Mouse (Mus musculus) left cerebral cortex, adult 2 months (tissue): ENCODE results near the gene Gpr183. TPM values are rescaled to one million over a fixed set of nuclear protein-coding genes. Genes with fewer than 3 reads are reported as not detected.

Source experiments
- DNase-seq, 2 experiments: peaks; one replicate each; pipeline ENCODE4 v3.0.0; 2021 to 2022; ENCODE audit warnings: low spot score in 2 of 2, mixed read lengths in 1 of 2; ENCODE audit errors: extremely low spot score in 1 of 2
- H3K27ac ChIP-seq: fragments of 200-600 bp; 2 replicates; pipeline ENCODE4 v1.8.1; 2022
- H3K4me3 ChIP-seq: fragments of 200-600 bp; 2 replicates; pipeline ENCODE4 v1.8.1; 2022
- CTCF ChIP-seq: fragments of 200-600 bp; IDR thresholded peaks from 2 replicates; pipeline ENCODE4 v1.8.1; 2022; ENCODE audit warnings: antibody characterized with exemption, mild to moderate bottlenecking, moderate library complexity
- intact Hi-C: fragments of 180-260 bp; cut with DNase I; formaldehyde crosslinking; loops from one replicate; pipeline ENCODE4 v1.15.1; 2025
- total RNA-seq, 2 experiments: library from RNA; stranded (reverse); gene quantifications; 2 replicates each; pipeline ENCODE4 v1.2.3; 2021

The Gpr183 gene
- total RNA-seq, 2 experiments from 2014 or later: 0.44 to 0.66 TPM

- no peak for DNase-seq
- no peak overlapping the region for H3K4me3 ChIP-seq
- intact Hi-C loops: no loop called here
- TF ChIP-seq CTCF: no peak
- no peak overlapping the region for H3K27ac ChIP-seq
These were observed 30.9 kb downstream of the Gpr183 start for GRCm38 (mm10) chr14:121933906-121934596.

DNA sequence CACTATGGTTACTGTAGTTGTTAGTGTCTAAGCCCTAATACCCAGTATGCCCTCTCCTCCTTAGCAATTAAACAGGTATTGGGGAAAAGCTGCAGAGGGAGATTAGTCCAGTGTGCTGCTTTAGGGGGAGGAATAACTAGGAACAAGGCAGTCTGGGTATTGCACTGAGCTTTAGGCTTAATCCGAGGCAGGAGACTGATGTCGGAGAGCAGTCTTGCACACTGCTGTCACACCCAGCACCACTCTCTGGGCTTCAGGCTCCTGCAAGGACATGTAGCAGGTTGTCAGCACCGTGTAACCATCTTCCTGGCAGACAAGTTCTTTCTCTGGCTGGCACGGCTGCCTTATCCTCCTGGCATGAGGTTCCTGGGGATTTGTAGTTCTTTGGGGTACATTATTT lies 32.8 kb downstream of the Gpr183 start:
- no peak overlapping the region for H3K27ac ChIP-seq
- no peak overlapping the region for H3K4me3 ChIP-seq
- intact Hi-C loops: no loop called here
- TF ChIP-seq CTCF: no peak
- no peak for DNase-seq

DNA sequence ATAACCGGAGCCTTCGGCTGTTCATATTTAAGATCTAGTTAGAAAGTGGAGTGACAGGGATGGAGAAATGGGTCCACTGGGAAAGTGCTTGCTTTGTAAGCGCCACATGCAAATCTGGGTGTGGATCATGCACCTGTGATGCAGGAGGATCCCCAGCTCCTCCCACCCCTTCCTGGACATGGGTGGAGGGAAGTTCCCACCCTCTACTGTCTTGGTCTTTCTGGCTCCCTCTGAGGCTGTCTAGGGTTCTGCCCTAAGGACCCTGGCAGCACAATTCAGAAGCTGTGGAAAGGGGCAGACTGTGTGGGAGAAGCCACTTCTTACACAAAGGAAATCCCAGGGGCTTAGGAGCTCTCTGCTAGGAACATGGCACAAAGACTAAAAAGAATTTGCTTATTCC lies 33.4 kb downstream of the Gpr183 start:
- Histone ChIP-seq H3K27ac (no peak overlapping the region), H3K4me3 (no peak overlapping the region)
- DNase-seq: no peak
- TF ChIP-seq CTCF: no peak
- intact Hi-C loops: no loop called here

- no peak for DNase-seq
- intact Hi-C loops: no loop called here
- no peak overlapping the region for H3K4me3 ChIP-seq
These were observed 34.1 kb downstream of the Gpr183 start for GRCm38 (mm10) chr14:121930731-121931383.

GRCm38 (mm10) chr14:121929243-121929951 lies 35.6 kb downstream of the Gpr183 start:
- no peak overlapping the region for H3K4me3 ChIP-seq
- intact Hi-C loops: loop anchor here (5.0 kb wide), 1 partner anchor 198 kb away; no protein-coding TSS in a partner anchor

More at GRCm38 (mm10) chr14:121930731-121931383, 34.1 kb downstream of the Gpr183 start:
- H3K27ac ChIP-seq: no peak overlapping the region
- TF ChIP-seq CTCF: no peak

DNA sequence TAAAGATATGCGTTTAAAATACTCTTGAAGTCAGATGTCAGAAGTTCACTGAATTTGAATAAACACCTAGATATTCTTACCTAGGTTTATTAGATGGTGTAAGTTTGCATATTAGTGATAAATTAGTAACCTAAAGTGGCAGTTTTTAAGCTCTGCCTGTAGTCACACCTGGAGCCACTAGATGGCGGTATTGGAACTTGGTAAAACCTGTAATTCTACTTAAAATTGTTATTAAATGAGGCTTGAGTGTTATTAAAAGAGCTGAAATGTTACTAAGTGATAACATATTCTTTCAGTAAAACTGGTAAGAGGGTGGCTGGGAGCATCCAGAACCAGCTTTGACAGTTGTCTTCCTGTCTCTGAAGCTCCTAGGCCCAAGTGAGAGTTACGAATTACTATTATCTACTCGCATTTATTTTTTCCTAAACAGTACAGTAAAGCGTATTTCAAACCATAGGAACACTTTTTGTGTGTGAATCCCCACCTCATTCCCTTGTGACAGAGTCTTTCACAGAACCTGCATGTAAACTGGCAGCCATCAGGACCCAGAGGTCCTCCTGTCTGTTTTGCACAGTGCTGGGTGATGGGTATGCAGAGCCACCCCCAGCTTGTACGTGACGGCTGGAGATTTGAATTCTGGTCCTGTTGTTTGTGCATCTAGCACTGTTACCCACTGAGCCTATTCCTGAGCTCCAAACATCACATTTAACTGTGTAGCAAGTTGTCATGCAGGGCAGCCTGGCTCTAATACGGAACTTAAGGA lies 36.4 kb downstream of the Gpr183 start:
- no peak overlapping the region for H3K27ac ChIP-seq
- peak; percentile 33 to 39 for DNase-seq
- intact Hi-C loops: loop anchor here (1.0 to 5.0 kb wide), 2 partner anchors 132 to 199 kb away; no protein-coding TSS in a partner anchor
- peak; percentile 88 for TF ChIP-seq CTCF
- no peak overlapping the region for H3K4me3 ChIP-seq

More at GRCm38 (mm10) chr14:121929243-121929951, 35.6 kb downstream of the Gpr183 start:
- H3K27ac ChIP-seq: no peak overlapping the region
- DNase-seq: no peak
- TF ChIP-seq CTCF: no peak

GRCm38 (mm10) chr14:121927451-121927850 lies 37.5 kb downstream of the Gpr183 start:
- no peak overlapping the region for H3K4me3 ChIP-seq
- no peak for DNase-seq
- intact Hi-C loops: loop anchor here (5.0 kb wide), 1 partner anchor 200 kb away; no protein-coding TSS in a partner anchor
- H3K27ac ChIP-seq: no peak overlapping the region
- TF ChIP-seq CTCF: no peak

DNA sequence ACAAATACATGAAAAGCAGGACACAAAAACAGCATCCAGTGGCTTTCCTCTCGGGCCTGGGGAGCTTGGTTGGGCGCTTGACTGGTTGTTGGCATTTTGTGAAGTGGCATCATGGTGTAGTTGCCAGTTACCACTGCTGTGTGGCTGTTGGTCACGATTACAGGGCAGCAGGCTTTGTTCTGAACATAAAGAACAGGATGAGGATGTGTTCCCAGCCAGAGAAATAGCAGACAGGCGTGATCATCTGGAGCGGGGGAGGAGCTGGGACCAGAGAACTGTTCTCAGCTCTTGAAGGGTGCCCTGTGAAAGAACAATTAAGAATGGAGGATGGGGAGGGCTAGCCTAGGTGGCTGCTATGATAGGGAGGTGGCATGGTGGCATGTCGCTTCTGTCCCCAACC lies 38.1 kb downstream of the Gpr183 start:
- no peak overlapping the region for H3K27ac ChIP-seq
- TF ChIP-seq CTCF: no peak
- H3K4me3 ChIP-seq: no peak overlapping the region
- intact Hi-C loops: loop anchor here (5.0 kb wide), 1 partner anchor 200 kb away; no protein-coding TSS in a partner anchor
- no peak for DNase-seq

DNA sequence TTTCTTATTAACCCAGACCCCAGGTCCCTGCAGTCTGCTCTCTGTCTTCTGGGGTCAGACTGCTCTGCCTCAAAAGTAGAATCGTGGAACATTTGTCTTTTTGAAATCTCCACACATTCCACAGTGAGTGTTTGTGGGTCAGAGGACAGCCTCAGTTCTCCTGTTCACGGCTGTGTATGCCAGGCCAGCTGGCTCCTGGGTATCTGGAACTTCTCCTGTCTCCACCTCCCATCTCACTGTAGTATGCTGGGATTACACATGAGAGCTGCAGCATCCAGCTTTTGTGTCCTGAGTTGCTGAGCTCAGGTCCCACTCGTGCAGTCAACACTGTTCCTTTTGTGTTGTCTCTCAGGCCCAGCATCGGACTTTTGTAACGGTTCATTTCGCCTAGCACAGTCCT lies 40.1 kb downstream of the Gpr183 start:
- no peak for TF ChIP-seq CTCF
- intact Hi-C loops: loop anchor here (5.0 kb wide), 2 partner anchors 202 to 338 kb away; no protein-coding TSS in a partner anchor
- no peak for DNase-seq
- Histone ChIP-seq H3K4me3 (no peak overlapping the region), H3K27ac (no peak overlapping the region)

DNA sequence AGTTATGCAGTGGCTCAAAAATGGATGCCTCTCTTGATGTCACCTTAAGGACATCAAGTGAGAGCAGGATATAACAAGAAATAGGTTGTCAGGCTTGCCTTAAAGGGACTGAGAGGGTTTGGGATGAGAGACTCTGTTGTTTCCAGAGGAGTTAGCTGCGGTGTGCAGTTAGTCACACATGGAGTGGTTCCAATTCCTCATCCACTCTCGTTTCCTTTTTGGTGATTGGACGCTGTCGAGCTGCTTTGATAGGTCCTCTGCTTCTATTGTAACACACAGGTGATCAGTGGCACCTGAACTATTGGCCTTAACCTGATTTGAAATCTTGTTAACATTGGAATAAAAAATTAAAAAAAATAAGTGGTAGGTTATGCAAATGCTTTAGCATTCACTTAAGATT lies 42.3 kb downstream of the Gpr183 start:
- TF ChIP-seq CTCF: no peak
- H3K4me3 ChIP-seq: no peak overlapping the region
- intact Hi-C loops: loop anchor here (5.0 kb wide), 1 partner anchor 335 kb away; no protein-coding TSS in a partner anchor
- no peak overlapping the region for H3K27ac ChIP-seq
- DNase-seq: no peak

DNA sequence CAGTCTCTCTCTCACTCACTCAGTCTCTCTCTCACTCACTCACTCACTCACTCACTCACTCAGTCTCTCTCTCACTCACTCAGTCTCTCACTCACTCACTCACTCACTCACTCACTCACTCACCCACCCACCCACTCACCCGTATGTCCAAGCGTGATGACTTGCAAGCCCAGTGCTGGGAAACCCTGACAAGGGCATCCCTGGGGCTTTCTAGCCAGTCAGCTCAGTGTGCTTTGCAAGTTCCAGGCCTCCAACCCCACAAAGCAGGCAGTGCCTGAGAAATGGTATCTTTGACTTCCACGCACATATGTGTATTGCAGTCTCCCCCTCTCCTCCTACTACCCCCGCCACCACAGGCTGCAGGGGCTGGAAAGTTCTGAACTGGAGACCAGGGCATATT lies 43.0 kb downstream of the Gpr183 start:
- intact Hi-C loops: loop anchor here (5.0 kb wide), 1 partner anchor 335 kb away; no protein-coding TSS in a partner anchor
- H3K27ac ChIP-seq: no peak overlapping the region
- DNase-seq: no peak
- no peak overlapping the region for H3K4me3 ChIP-seq
- no peak for TF ChIP-seq CTCF
